Mouse (Mus musculus) G1E (cell line): ENCODE results near the gene Ccdc187.

Experiments
- CTCF ChIP-seq: IDR thresholded peaks from 2 replicates; pipeline ENCODE4 v1.5.1; 2012; ENCODE audit warnings: low read depth, low read length, inconsistent platforms, mixed read lengths
- TAL1 ChIP-seq: conservative IDR thresholded peaks from 2 replicates; pipeline ENCODE4 v1.6.1; 2012; ENCODE audit warnings: low read depth, low read length, inconsistent platforms, mixed read lengths

GRCm38 (mm10) chr2:26317991-26318672, 23.8 kb upstream of the Ccdc187 start:
- TF ChIP-seq CTCF: no peak
- TF ChIP-seq TAL1: no peak
